Mouse (Mus musculus) erythroblast, embryonic 14.5 days (primary cell): ENCODE results near the gene Gkn1. TPM values are rescaled to one million over a fixed set of nuclear protein-coding genes. Genes with fewer than 3 reads are reported as not detected.

ENCODE experiments used
- H3K27me3 ChIP-seq: 2 replicates; pipeline ENCODE4 v1.6.1; 2012; ENCODE audit warnings: inconsistent platforms; ENCODE audit not compliant: control insufficient read depth
- H3K36me3 ChIP-seq: 2 replicates; pipeline ENCODE4 v1.6.1; 2012; ENCODE audit warnings: mild to moderate bottlenecking, inconsistent platforms; ENCODE audit not compliant: control insufficient read depth
- H3K4me1 ChIP-seq: 2 replicates; pipeline ENCODE4 v1.6.1; 2012; ENCODE audit warnings: inconsistent platforms; ENCODE audit not compliant: control insufficient read depth
- H3K4me3 ChIP-seq: replicated peaks from 2 replicates; pipeline ENCODE3; 2012; ENCODE audit warnings: moderate library complexity, mild to moderate bottlenecking, inconsistent platforms
- H3K9me3 ChIP-seq: 2 replicates; pipeline ENCODE4 v1.6.1; 2012; ENCODE audit warnings: low read length, inconsistent platforms, mixed read lengths; ENCODE audit not compliant: control insufficient read depth
- GATA1 ChIP-seq: IDR thresholded peaks from 2 replicates; pipeline ENCODE4 v1.6.1; 2012; ENCODE audit warnings: low read length, inconsistent platforms, mixed read lengths
- TAL1 ChIP-seq: IDR thresholded peaks from 3 replicates; pipeline ENCODE4 v1.6.1; 2012; ENCODE audit warnings: low read length, inconsistent platforms, mixed read lengths
- polyA plus RNA-seq: library from polyadenylated mRNA; stranded (reverse); fragments of >175 nt; gene quantifications from 2 replicates; pipeline ENCODE4 v1.2.3, GENCODE M21; 2012

Gkn1 gene
- polyA plus RNA-seq, 1 experiment: not detected

DNA sequence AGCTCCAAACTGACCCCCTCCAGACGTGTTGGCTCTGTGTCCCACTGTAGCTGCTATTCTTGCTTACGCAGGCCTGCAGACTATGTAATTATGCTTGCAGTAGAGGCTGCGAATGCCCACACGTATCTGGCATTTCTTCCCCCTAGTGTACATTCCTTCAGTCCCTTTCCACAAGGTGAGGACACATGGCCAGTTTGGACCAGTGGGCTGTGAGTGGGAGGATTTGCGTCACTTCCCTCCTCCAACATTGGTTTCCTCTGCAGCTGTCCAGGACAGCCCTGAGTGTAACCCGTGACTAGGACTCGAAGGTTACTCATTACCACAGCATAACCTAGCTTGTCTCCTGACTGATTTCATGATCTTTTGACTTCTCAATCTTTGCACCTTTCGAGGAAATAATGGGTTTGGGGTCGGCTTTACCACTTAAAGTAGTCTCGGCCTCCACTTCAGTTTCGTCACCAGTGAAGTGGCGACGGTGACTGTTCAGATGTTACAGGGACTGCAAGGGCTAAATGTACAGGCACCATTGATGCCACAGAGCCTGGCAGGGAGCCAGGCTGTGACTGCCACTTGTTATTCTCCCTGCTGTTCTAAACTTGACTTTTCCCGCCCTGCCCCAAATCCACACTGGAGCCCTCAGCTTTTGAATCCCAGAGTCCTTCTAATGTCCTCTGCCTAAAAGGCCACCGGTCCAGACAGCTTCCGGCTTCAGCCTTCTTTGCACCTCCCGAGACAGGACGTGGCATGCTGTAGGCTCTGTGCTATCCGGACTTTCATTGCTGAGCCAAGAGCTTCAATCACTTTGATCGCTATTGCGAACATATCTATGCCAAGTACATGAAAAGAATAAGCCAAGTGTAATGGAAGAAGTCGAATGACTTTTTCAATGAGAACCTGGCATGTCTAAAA, 22.2 kb downstream of the Gkn1 start:
- TF ChIP-seq GATA1 (no peak), TAL1 (no peak)
- Histone ChIP-seq H3K27me3 (no peaks in the 10 kb centered on the region), H3K36me3 (no peaks in the 10 kb centered on the region), H3K4me3 (no peak overlapping the region), H3K4me1 (no peaks in the 10 kb centered on the region), H3K9me3 (no peaks in the 10 kb centered on the region)

DNA sequence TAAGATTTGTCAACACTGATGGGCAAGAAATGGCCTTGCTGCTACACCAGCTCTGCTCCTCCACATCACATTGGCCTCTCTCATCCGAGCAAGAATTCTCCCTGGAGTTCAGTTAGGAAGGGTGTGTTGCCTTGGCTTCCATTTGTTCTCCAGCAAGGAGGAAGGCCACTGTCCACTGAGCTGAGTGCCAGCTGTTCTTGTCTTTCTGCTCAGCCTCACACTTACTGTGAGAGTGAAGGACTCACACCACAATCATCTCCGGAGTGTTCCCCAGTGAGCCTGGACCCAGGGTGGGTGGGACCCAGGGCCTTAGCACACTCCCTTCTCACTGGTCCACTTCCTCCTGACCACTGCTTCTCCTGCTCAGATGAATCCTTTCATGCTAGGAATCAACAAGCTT, 23.8 kb downstream of the Gkn1 start:
- Histone ChIP-seq H3K4me3 (no peak overlapping the region), H3K36me3 (no peaks in the 10 kb centered on the region), H3K9me3 (no peaks in the 10 kb centered on the region), H3K4me1 (no peaks in the 10 kb centered on the region), H3K27me3 (no peaks in the 10 kb centered on the region)
- TF ChIP-seq TAL1 (no peak), GATA1 (no peak)

DNA sequence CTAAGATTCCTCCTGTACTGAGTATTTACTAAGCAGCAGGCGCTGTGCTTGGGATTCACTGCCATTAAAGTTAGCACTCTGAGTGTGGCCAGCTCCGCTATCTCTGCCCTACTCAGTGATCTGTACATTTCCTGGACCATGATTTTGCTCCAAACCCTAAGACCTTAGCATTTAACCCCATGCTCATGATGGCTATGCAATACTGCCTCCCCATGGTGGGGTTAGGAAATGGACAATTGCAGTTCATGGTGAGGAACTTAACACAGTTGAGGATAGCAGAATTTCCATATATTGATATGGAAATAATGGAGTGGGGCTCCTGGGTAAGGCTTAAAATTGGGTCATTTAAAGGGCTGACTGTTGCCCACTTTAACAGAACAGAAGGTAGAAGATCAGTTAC, 27.4 kb downstream of the Gkn1 start:
- H3K27me3 ChIP-seq: no peaks in the 10 kb centered on the region
- H3K4me3 ChIP-seq: no peak overlapping the region
- H3K9me3 ChIP-seq: no peaks in the 10 kb centered on the region
- TF ChIP-seq GATA1 (no peak), TAL1 (no peak)
- H3K4me1 ChIP-seq: no peaks in the 10 kb centered on the region
- no peaks in the 10 kb centered on the region for H3K36me3 ChIP-seq

DNA sequence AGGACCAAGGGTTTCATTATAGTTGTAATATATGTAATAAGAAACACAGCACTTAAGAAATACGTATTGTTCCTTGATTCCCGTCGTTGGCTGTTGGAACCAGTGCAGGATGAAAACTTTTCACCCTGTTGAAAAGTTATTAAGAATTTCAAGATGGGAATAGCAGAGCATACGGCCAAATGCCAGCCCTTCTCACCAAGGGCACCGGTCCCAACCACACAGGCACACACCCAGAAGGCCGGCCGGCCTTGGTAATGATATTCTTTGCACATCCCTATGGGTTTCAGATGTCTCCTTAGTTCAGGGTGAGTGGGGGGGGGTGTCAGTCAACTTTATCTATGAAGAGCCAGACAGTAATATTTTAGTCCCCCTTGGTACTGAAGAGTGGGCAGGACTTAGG, 32.1 kb downstream of the Gkn1 start:
- TF ChIP-seq TAL1 (no peak), GATA1 (no peak)

DNA sequence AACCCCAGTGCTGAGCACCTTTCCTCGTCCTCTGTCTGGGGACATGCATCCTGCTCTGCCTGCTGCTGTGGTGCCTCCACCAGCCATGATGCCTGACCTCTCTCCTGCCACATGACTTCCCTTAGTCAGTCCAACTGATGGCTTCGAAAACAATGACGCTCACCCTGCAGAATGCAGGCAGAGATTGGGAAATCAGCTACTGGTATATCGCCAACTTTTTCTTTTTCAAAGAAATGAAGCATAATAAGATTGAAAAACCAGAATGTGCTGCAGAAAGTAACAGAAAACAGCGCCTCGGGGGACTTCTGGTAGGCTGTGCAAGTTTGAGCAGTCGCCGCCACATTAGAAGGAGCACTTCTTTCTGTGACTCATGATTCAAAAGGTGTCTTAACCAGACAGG, 33.8 kb downstream of the Gkn1 start:
- no peak for TF ChIP-seq TAL1
- TF ChIP-seq GATA1: no peak
- Histone ChIP-seq H3K27me3 (no peaks in the 10 kb centered on the region), H3K4me1 (no peaks in the 10 kb centered on the region), H3K4me3 (no peak overlapping the region), H3K36me3 (no peaks in the 10 kb centered on the region), H3K9me3 (no peaks in the 10 kb centered on the region)

More for the DNA sequence above, 32.1 kb downstream of the Gkn1 start:
- Histone ChIP-seq H3K4me1 (no peaks in the 10 kb centered on the region), H3K9me3 (no peaks in the 10 kb centered on the region), H3K36me3 (no peaks in the 10 kb centered on the region), H3K27me3 (no peaks in the 10 kb centered on the region), H3K4me3 (no peak overlapping the region)

DNA sequence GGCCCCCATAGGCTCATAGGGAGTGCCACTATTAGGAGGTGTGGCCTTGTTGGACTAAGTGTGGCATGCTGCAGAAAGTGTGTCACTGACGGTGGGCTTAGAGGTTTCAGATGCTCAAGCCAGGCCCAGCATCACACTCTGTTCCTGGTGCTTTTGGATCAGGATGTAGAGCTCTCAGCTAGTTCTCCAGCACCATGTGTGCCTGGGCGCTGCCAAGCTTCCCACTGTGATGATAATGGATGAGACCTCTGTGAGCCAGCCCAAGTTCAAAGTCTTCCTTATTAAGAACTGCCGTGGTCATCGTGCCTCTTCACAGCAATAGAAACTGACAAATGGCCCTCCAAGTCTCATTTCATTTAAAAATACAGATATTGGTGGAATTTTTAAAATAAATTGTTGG, 38.0 kb downstream of the Gkn1 start:
- Histone ChIP-seq H3K9me3 (no peaks in the 10 kb centered on the region), H3K4me1 (no peaks in the 10 kb centered on the region), H3K36me3 (no peaks in the 10 kb centered on the region), H3K27me3 (no peaks in the 10 kb centered on the region; the same call in 1 of the 2 replicates), H3K4me3 (no peak overlapping the region)
- TF ChIP-seq TAL1 (no peak), GATA1 (no peak)

DNA sequence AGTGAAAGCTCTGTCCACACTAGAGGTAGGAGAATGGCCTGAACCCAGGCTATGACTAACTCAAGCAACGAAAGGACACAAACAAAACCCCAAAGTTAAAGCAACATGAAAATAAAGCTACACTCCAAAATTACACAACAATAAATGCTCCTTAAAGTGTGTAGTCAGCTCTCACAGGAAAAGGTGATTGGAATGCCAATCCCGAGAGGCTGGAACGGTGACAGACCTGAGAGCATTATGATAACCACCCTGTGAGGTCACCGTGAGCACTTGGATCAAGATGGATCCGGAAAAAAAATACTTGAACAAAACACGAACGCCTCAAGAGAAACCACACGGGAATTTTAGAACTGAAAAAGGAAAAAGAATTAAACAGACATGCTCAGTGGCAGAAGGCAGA, 46.3 kb downstream of the Gkn1 start:
- H3K27me3 ChIP-seq: no peaks in the 10 kb centered on the region
- no peaks in the 10 kb centered on the region for H3K36me3 ChIP-seq
- H3K4me1 ChIP-seq: no peaks in the 10 kb centered on the region
- no peak for TF ChIP-seq GATA1
- TF ChIP-seq TAL1: no peak
- H3K9me3 ChIP-seq: no peaks in the 10 kb centered on the region
- H3K4me3 ChIP-seq: no peak overlapping the region

DNA sequence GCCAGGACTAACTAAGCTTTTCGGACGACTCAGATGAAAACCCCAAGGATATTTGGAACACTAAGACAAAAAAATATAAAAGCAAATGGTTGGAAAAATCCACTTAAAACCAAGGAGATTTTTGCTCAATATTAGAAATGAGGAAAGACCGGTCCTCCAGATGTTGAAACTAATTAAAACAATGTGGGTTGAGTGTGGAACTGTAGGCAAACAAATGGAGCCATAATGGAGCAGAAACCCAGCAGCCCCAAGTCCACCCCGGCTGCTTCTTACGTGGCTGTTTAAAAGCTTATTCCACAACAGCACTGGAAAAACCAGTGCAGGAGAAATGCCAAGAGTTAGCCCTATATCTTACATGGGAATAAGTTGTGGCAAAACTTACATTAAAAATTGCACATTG, 48.0 kb downstream of the Gkn1 start:
- Histone ChIP-seq H3K4me3 (no peak overlapping the region), H3K9me3 (no peaks in the 10 kb centered on the region), H3K36me3 (no peaks in the 10 kb centered on the region), H3K4me1 (peaks cover 6% of the 10 kb centered on the region), H3K27me3 (no peaks in the 10 kb centered on the region)
- TF ChIP-seq TAL1 (no peak), GATA1 (no peak)

DNA sequence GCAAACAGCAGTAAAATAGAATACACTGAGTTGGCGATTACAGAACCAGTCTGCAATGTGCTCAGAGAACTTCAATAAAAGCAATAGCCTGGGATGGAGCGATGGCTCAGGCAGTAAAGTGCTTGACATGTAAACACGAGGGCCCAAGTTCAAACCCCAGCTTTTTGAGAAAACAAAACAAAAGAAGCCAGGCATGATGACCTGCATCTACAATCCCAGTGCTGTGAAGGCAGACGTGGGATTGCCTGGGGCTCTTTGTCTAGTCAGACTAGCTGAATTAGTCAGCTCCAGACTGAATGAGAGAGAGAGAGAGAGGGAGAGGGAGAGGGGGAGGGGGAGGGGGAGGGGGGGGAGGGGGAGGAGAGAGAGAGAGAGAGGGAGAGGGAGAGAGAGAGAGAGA, 48.8 kb downstream of the Gkn1 start:
- Histone ChIP-seq H3K36me3 (no peaks in the 10 kb centered on the region), H3K27me3 (no peaks in the 10 kb centered on the region), H3K4me1 (peaks cover 6% of the 10 kb centered on the region), H3K4me3 (no peak overlapping the region), H3K9me3 (no peaks in the 10 kb centered on the region)
- TF ChIP-seq TAL1 (no peak), GATA1 (no peak)

Other genes with a start within 250 kb of the Gkn1 start
- gene D6Ertd527e, start 246.2 kb downstream of the Gkn1 start, polyA plus RNA-seq: not detected in 2 replicates
- gene Antxr1, start 15.1 kb downstream of the Gkn1 start, polyA plus RNA-seq: not detected in 2 replicates
- not detected in 2 replicates for gene Gkn2, start 22.4 kb upstream of the Gkn1 start, polyA plus RNA-seq
- not detected in 2 replicates for gene Gkn3, start 38.0 kb upstream of the Gkn1 start, polyA plus RNA-seq
- not detected in 2 replicates for gene Bmp10, start 78.1 kb upstream of the Gkn1 start, polyA plus RNA-seq
- not detected in 2 replicates for gene Arhgap25, start 182.3 kb upstream of the Gkn1 start, polyA plus RNA-seq
- gene Prokr1, start 239.8 kb upstream of the Gkn1 start, polyA plus RNA-seq: 0.37 and 0.68 TPM in 2 replicates